Mouse (Mus musculus): ENCODE measurements around the gene Ly6g6e.

- TF ChIP-seq POLR2A (IDR thresholded peaks at IDR 0.05; ENCODE audit: extremely low read depth, insufficient read depth, low read length), result no peak
- no peak for TF ChIP-seq CTCF (IDR thresholded peaks at IDR 0.05; ENCODE audit: low read depth, low read length)
Observed at GRCm38 (mm10) chr17:35125081-35125480, 48.4 kb downstream of the Ly6g6e start.

Data from liver, adult 2 months (tissue).